Mouse (Mus musculus) C2C12 (cell line): ENCODE results near the gene Ywhab. TPM values are rescaled to one million over a fixed set of nuclear protein-coding genes. Genes with fewer than 3 reads are reported as not detected.

ENCODE experiments used
- H3K27me3 ChIP-seq: one replicate; pipeline ENCODE4 v1.6.1; 2011; ENCODE audit not compliant: control insufficient read depth, insufficient read depth, insufficient read length
- H3K36me3 ChIP-seq: one replicate; pipeline ENCODE4 v1.6.1; 2011; ENCODE audit not compliant: control insufficient read depth, insufficient read depth
- H3K4me3 ChIP-seq: one replicate; pipeline ENCODE4 v1.5.1; 2011; ENCODE audit warnings: mild to moderate bottlenecking, control low read depth; ENCODE audit not compliant: poor library complexity, insufficient read depth, severe bottlenecking
- H3K79me2 ChIP-seq: one replicate; pipeline ENCODE4 v1.6.1; 2011; ENCODE audit not compliant: control insufficient read depth, insufficient read depth
- H3K79me3 ChIP-seq: one replicate; pipeline ENCODE4 v1.6.1; 2011; ENCODE audit warnings: low read depth, control low read depth
- H3ac ChIP-seq: one replicate; pipeline ENCODE3; 2011; ENCODE audit warnings: low read depth; ENCODE audit not compliant: control insufficient read depth, insufficient read length
- CEBPB ChIP-seq: IDR thresholded peaks from one replicate; pipeline ENCODE4 v1.6.1; 2011; ENCODE audit warnings: low read depth, mild to moderate bottlenecking, control low read depth, moderate library complexity
- CTCF ChIP-seq: IDR thresholded peaks from one replicate; pipeline ENCODE4 v1.5.1; 2011; ENCODE audit not compliant: control insufficient read depth, insufficient read depth, insufficient read length
- FOSL1 ChIP-seq: IDR thresholded peaks from one replicate; pipeline ENCODE4 v1.8.0; 2011; ENCODE audit warnings: mild to moderate bottlenecking, low read length; ENCODE audit not compliant: poor library complexity, insufficient read depth, severe bottlenecking
- MAX ChIP-seq: IDR thresholded peaks from one replicate; pipeline ENCODE4 v1.6.1; 2011; ENCODE audit warnings: mild to moderate bottlenecking, control low read depth
- MYOD1 ChIP-seq: IDR thresholded peaks from one replicate; pipeline ENCODE4 v1.6.1; 2011; ENCODE audit warnings: low read depth; ENCODE audit not compliant: control insufficient read depth, insufficient read length
- MYOG ChIP-seq: IDR thresholded peaks from one replicate; pipeline ENCODE4 v1.6.1; 2011; ENCODE audit not compliant: control insufficient read depth, insufficient read length; ENCODE audit errors: extremely low read depth
- USF1 ChIP-seq: IDR thresholded peaks from one replicate; pipeline ENCODE4 v1.6.1; 2011; ENCODE audit warnings: low read depth, mild to moderate bottlenecking, control low read depth, moderate library complexity
- polyA plus RNA-seq: library from polyadenylated mRNA; unstranded; fragments of >200 nt; fragmentation: generic; extraction: Trizol; gene quantifications from one replicate; pipeline ENCODE4 v1.2.1, GENCODE M21; 2012; ENCODE audit warnings: missing spikeins

The Ywhab gene
- polyA plus RNA-seq, 1 experiment, result 114 TPM

DNA sequence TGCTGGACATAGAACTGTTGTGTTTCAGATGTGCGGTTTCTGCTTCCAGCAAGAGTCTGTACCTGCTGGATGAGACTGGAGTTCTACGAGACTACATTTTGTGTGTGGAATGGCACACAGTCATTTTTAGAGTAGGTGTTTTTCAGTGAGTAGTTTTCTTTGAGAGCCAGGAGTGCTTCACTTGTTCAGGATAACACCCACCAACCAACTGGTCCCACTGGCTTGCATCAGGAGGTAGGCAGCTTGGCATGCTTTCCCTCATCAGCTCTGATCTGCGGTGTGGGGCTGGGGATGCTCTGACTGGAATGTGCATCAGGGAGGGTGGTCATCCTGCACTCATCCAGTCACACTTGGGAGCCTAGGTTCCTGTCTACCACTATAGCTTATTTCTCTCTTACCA, 7.9 kb downstream of the Ywhab start:
- Histone ChIP-seq H3K4me3 (no peak overlapping the region), H3K79me3 (peaks cover 99% of the 10 kb centered on the region), H3K79me2 (peaks cover 100% of the 10 kb centered on the region), H3K36me3 (peaks cover 28% of the 10 kb centered on the region), H3K27me3 (no peaks in the 10 kb centered on the region), H3ac (no peak overlapping the region)
- no peak for TF ChIP-seq MYOD1
- no peak for TF ChIP-seq CTCF
- no peak for TF ChIP-seq MYOG
- no peak for TF ChIP-seq FOSL1
- TF ChIP-seq USF1, result no peak
- TF ChIP-seq CEBPB, result no peak
- TF ChIP-seq MAX, result no peak

DNA sequence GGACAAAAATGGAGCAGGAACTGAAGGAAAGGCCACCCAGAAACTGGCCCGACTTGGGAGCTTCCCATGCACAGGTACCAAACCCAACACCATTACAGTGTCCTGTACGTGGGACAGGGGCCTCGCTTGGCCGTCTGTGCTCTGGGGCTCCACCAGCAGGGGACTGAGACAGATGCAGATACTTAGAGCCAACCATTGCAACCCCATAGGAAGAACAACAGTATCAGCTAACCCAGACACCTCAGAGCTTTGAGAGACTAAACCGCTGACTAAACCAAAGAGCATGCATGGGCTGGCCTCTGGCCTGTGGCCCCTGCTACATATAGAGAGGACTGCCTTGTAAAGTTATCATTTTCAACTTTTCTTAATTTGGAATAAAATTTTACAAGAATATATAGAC, 9.7 kb downstream of the Ywhab start:
- peaks cover 99% of the 10 kb centered on the region for H3K79me3 ChIP-seq
- H3K79me2 ChIP-seq, result peaks cover 100% of the 10 kb centered on the region
- no peak for TF ChIP-seq USF1
- no peak overlapping the region for H3K4me3 ChIP-seq
- peaks cover 14% of the 10 kb centered on the region for H3K36me3 ChIP-seq
- H3ac ChIP-seq, result no peak overlapping the region
- no peaks in the 10 kb centered on the region for H3K27me3 ChIP-seq

DNA sequence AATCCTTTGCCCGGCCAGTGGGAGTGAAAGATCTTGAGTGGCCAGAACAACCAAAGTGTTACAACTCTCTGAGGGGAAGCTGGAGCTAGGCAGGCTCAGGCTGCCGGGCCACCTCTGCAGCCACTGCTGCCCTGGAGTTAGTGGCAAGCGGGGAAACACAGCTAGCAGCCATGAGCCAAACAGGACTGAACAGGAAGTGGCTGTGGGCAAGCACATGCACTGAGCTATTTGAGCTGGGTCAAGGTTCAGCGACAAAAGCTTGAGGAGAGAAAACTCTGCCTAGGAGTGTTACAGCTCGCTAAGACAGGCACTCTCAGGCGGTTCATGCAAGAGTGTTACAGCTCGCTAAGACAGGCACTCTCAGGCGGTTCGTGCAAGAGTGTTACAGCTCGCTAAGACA, 12.2 kb downstream of the Ywhab start:
- Histone ChIP-seq H3ac (no peak overlapping the region), H3K79me2 (peaks cover 100% of the 10 kb centered on the region), H3K36me3 (peaks cover 27% of the 10 kb centered on the region), H3K4me3 (no peak overlapping the region), H3K79me3 (peaks cover 95% of the 10 kb centered on the region), H3K27me3 (no peaks in the 10 kb centered on the region)
- TF ChIP-seq USF1, result no peak
- no peak for TF ChIP-seq CEBPB
- TF ChIP-seq MAX, result no peak
- TF ChIP-seq CTCF, result no peak
- no peak for TF ChIP-seq MYOD1
- TF ChIP-seq MYOG, result no peak
- no peak for TF ChIP-seq FOSL1

DNA sequence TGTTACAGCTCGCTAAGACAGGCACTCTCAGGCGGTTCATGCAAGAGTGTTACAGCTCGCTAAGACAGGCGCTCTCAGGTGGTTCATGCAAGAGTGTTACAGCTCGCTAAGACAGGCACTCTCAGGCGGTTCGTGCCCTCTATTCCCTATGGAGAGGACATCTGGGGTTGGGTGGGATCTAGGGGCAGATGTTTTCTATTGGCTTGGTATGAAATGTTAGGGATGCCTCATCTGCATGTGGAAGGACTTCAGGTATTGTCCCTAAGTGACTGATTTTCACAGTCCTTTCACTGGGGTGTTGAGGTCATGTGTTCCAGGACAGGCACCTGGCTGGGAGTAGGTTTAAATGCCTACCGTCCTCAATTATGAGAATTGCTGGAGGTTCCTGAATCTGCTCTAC, 12.8 kb downstream of the Ywhab start:
- TF ChIP-seq USF1 (no peak), CTCF (no peak)
- no peaks in the 10 kb centered on the region for H3K27me3 ChIP-seq
- H3K36me3 ChIP-seq, result peaks cover 28% of the 10 kb centered on the region
- H3K79me3 ChIP-seq, result peaks cover 94% of the 10 kb centered on the region
- peaks cover 100% of the 10 kb centered on the region for H3K79me2 ChIP-seq
- no peak overlapping the region for H3ac ChIP-seq
- no peak overlapping the region for H3K4me3 ChIP-seq

DNA sequence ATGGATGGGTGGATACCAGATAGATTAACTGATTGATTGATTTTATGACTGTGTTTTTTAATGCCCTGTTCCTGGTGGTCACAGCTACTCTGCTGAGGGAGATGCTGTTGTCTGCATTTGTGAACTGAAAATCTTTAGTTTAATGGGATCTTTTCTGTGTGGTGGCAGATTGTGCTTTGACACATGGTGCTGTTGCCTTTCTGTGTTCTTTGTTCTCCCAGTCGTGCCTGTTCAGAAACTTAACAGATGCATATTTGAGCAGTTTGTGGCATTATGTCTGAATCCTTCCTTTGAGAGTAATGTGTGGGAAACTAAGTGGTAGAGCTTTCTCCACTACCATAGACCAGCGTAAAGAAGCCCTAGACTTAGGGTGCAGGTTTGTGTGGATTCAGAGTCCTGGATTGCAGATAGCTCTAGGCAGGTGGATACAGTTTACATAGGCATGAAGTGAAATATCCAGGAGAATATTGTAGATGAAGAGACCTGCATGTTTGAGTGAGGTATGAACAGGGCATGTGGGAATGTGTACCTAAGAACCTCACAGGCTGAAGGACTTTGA, 13.3 kb downstream of the Ywhab start:
- Histone ChIP-seq H3K27me3 (no peaks in the 10 kb centered on the region), H3K36me3 (peaks cover 33% of the 10 kb centered on the region), H3K4me3 (no peak overlapping the region), H3K79me3 (peaks cover 89% of the 10 kb centered on the region), H3K79me2 (peaks cover 100% of the 10 kb centered on the region), H3ac (no peak overlapping the region)
- no peak for TF ChIP-seq MYOG
- TF ChIP-seq MYOD1, result no peak
- no peak for TF ChIP-seq MAX
- no peak for TF ChIP-seq CEBPB
- TF ChIP-seq CTCF, result no peak
- no peak for TF ChIP-seq FOSL1
- TF ChIP-seq USF1, result no peak

DNA sequence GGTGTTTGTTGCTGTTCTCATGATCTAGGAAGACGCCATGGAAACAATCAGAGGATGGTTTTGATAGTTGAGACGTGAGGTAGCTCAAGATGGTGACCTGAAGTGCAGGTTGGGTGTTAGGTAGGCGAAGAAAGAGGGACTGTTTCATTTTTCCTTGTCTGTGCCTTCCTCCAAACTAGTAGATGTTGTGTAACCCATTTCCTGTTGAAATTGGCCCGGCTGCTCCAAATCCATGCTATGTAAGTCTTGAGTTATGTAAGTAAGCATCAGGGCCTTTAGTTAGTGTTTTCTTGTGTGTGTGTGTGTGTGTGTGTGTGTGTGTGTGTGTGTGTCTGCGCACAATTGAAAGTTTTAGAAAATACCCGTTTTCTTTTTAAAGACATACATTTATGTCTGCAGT, 14.5 kb downstream of the Ywhab start:
- H3K4me3 ChIP-seq, result no peak overlapping the region
- TF ChIP-seq CTCF, result no peak
- TF ChIP-seq USF1, result no peak
- TF ChIP-seq MAX, result no peak
- TF ChIP-seq CEBPB, result no peak
- TF ChIP-seq MYOD1, result no peak
- TF ChIP-seq MYOG, result no peak
- no peak for TF ChIP-seq FOSL1
- no peak overlapping the region for H3ac ChIP-seq
- no peaks in the 10 kb centered on the region for H3K27me3 ChIP-seq
- H3K36me3 ChIP-seq, result peaks cover 44% of the 10 kb centered on the region
- H3K79me2 ChIP-seq, result peaks cover 98% of the 10 kb centered on the region
- H3K79me3 ChIP-seq, result peaks cover 78% of the 10 kb centered on the region
